Mouse (Mus musculus): ENCODE data around the gene Hikeshi. TPM values are rescaled to one million over a fixed set of nuclear protein-coding genes. Genes with fewer than 3 reads are reported as not detected.

Gene Hikeshi
- polyA plus RNA-seq (2015; fragmentation: Nextera tagmentation; extraction: Ambion mirVana): 105 and 113 TPM in 2 replicates

DNA sequence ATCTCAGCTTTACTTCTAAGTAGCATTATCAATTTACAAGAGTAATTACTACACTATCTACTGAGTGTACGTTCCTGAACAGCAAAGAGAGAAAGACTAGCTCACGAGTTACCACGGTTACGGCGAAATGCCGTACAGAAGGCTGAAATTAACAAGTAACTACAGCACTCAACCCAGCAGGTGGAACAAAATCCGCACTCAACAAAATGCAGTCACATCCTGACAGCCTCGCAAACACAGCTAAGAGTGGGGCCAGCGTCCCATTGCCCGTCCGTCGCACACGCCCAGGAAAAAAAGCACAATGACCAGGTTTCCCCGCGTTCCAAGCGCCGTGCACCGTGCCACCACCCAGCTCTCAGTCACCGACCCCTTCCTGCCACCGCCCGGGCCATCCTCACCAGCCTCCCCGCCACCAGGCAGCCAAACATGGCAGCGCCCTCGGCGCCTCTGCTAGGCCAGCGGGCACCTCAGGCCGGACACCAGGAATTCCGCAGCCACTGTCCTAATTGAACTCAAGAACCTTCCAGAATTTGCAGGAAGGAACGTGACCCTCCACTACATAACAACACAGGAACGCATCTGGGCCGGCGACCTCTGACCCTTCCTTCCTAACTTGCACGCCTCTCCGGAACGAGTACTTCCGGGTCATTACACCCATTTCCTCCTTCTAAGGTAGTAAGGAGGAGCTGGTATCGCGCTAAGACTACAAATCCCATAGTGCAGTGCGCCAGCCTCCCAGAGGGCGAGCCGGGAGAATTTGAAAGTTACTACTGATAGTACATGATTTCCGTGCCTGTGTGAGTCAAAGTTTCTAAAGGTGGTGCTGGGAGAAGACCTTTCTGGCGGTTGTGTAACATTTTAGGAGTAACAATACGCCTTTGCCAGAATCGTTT lies at the start of gene Hikeshi:
Hikeshi (minus strand) TSS at position 634 of the 893 bp plus-strand sequence.
- Histone ChIP-seq H3K4me2 (ENCODE audit: low read depth, low read length) (peak within 1 kb of the TSS; percentile 82), H3K9me3 (replicated peaks; ENCODE audit: control insufficient read depth, low read length) (no peaks in the 10 kb centered on the region), H3K36me3 (ENCODE audit: control insufficient read depth, insufficient read depth) (no peaks in the 10 kb centered on the region), H3K4me1 (ENCODE audit: control insufficient read depth, insufficient read depth, low read length) (peaks cover 13% of the 10 kb centered on the region), H3K9ac (ENCODE audit: low read length) (peak within 1 kb of the TSS; percentile 90), H3K27me3 (ENCODE audit: control insufficient read depth, insufficient read depth, low read length) (no peaks in the 10 kb centered on the region), H3K27ac (ENCODE audit: low read length) (peak within 1 kb of the TSS; percentile 84), H3K4me3 (ENCODE audit: low read length) (peak within 1 kb of the TSS; percentile 96)
- peak; percentile 99 for ATAC-seq (replicated peaks; ENCODE audit: extremely low read depth, insufficient read depth, low FRiP score)
- under 1% methylated on average over 45 of the region's 45 CpGs for WGBS

DNA sequence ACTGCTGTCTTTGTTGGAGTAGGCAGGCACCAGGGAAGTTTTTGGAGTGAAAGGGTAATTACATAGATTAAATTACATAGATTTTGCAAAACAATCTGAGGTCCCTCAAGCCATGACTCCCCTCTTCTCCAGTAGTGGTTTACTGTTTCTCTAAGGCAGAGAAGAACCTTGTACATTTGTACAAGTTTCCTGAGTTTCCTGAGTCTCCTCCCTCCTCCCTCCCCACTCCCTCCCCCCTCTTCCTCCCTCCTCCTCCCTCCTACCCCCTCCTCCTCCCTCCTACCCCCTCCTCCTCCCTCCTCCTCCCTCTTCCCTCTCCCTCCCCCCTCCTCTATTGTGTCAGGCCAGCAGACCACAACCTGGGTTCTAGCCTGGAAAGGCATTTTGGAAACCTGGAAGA lies 43.4 kb upstream of the Hikeshi start:
- Histone ChIP-seq H3K36me3 (ENCODE audit: control insufficient read depth, insufficient read depth) (no peaks in the 10 kb centered on the region), H3K4me1 (ENCODE audit: control insufficient read depth, insufficient read depth, low read length) (peaks cover 6% of the 10 kb centered on the region; the same call in 1 of the 2 replicates), H3K27ac (ENCODE audit: low read length) (no peak overlapping the region), H3K4me2 (ENCODE audit: low read depth, low read length) (no peak overlapping the region), H3K4me3 (ENCODE audit: low read length) (no peak overlapping the region), H3K9me3 (replicated peaks; ENCODE audit: control insufficient read depth, low read length) (no peaks in the 10 kb centered on the region), H3K9ac (ENCODE audit: low read length) (no peak overlapping the region), H3K27me3 (ENCODE audit: control insufficient read depth, insufficient read depth, low read length) (no peaks in the 10 kb centered on the region)
- ATAC-seq (replicated peaks; ENCODE audit: extremely low read depth, insufficient read depth, low FRiP score): no peak

DNA sequence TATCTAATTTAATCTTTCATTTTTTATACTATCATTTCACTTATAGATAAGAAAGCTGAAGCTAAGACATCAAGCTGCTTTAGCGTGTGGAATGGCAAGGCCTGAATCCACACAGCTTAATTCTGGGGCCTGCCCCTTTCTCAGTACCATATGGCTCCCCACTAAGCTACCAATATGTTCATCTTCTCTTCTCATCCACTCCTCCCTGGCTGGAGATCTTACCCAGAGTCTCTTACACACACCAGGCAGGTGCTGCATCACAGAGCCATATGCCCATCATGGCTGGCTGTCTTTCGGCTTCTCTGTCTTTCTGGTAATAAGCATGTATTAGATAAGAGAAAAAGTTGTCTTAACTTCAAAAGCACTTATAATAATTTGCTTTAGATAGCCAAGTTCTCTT lies 42.4 kb upstream of the Hikeshi start:
- no peak overlapping the region for H3K4me3 ChIP-seq (ENCODE audit: low read length)
- WGBS: 91% methylated on average over 2 of the region's 2 CpGs
- ATAC-seq (replicated peaks; ENCODE audit: extremely low read depth, insufficient read depth, low FRiP score): no peak
- H3K27ac ChIP-seq (ENCODE audit: low read length): no peak overlapping the region
- H3K9me3 ChIP-seq (replicated peaks; ENCODE audit: control insufficient read depth, low read length): no peaks in the 10 kb centered on the region
- H3K27me3 ChIP-seq (ENCODE audit: control insufficient read depth, insufficient read depth, low read length): no peaks in the 10 kb centered on the region
- H3K4me1 ChIP-seq (ENCODE audit: control insufficient read depth, insufficient read depth, low read length): peaks cover 14% of the 10 kb centered on the region
- no peak overlapping the region for H3K4me2 ChIP-seq (ENCODE audit: low read depth, low read length)
- H3K36me3 ChIP-seq (ENCODE audit: control insufficient read depth, insufficient read depth): no peaks in the 10 kb centered on the region
- H3K9ac ChIP-seq (ENCODE audit: low read length): no peak overlapping the region

DNA sequence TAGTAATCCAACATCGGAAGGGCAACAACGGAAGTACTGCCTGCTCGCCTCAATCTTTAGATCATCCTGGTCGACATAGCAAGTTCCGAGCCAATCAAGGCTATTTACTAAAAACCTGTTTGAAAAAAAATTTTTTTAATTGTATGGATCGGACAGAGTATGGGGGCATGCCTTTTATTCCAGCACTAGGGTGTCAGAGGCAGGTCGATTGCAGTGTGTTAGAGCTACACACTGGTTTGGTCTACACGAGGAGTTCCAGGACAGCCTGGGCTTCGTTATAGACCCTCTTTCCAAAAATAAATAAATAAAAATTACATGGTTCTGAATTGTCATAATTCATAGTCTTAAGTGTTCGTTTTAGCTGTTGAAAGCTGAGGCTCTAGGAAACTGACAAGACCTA lies 40.6 kb upstream of the Hikeshi start:
- H3K9ac ChIP-seq (ENCODE audit: low read length): peak overlapping the region; percentile 93
- no peaks in the 10 kb centered on the region for H3K27me3 ChIP-seq (ENCODE audit: control insufficient read depth, insufficient read depth, low read length)
- no peaks in the 10 kb centered on the region for H3K9me3 ChIP-seq (replicated peaks; ENCODE audit: control insufficient read depth, low read length)
- ATAC-seq (replicated peaks; ENCODE audit: extremely low read depth, insufficient read depth, low FRiP score): no peak
- no peaks in the 10 kb centered on the region for H3K36me3 ChIP-seq (ENCODE audit: control insufficient read depth, insufficient read depth)
- 12% methylated on average over 10 of the region's 10 CpGs for WGBS
- peak overlapping the region; percentile 95 for H3K4me3 ChIP-seq (ENCODE audit: low read length)
- peaks cover 16% of the 10 kb centered on the region for H3K4me1 ChIP-seq (ENCODE audit: control insufficient read depth, insufficient read depth, low read length)
- H3K27ac ChIP-seq (ENCODE audit: low read length): peak overlapping the region; percentile 98
- peak overlapping the region; percentile 77 for H3K4me2 ChIP-seq (ENCODE audit: low read depth, low read length)

DNA sequence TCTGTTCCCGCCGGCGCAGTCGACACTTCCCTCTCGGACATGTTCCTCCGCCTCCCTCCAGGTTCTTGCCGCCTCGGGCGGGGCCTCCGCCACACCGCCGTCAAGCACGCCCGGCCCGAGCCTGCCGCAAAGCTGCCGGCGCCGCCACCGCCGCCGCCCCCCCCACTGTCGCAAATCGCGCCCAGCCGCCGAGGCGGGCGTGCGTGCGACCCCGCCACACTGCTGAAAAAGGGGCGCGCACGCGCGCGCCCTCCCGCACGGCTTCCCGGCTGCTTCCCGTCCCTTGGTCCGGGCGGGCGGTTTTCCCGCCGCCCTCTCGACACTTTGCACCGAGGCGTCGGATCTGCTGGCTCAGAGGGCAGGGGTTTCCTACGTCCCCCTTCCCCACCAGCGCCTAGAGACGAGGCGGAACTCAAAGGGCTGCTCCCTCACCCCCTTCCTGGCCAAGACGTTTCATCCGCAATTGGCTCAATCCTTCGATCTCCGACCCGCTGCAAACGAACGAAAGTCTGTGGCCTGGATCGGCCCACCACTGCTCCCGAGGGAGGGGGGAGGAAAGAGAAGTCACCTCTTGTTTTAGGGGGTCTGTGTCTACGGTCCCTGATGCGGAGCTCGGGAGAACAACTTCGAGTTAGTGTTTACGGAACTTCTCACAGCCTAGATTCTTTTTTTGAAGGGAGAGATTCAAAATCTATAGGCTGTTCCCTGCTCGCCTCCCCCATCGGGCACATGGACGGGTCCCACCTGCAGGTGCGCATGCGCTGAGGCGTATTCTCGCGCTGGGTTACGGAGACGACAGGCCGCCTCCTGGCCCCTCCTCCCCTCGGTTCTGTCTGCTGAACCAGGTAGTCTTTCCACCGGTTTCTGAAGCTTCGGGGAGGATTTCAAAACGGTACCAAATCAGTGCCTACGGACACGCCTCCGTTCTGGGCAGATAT lies 39.8 kb upstream of the Hikeshi start, which contains the start of gene Eed:
Eed (minus strand) TSS at position 499 of the 938 bp plus-strand sequence.
- Histone ChIP-seq H3K9me3 (replicated peaks; ENCODE audit: control insufficient read depth, low read length) (no peaks in the 10 kb centered on the region), H3K27ac (ENCODE audit: low read length) (peak within 1 kb of the TSS; percentile 98), H3K4me1 (ENCODE audit: control insufficient read depth, insufficient read depth, low read length) (peaks cover 16% of the 10 kb centered on the region), H3K27me3 (ENCODE audit: control insufficient read depth, insufficient read depth, low read length) (no peaks in the 10 kb centered on the region), H3K9ac (ENCODE audit: low read length) (peak within 1 kb of the TSS; percentile 93), H3K4me3 (ENCODE audit: low read length) (peak within 1 kb of the TSS; percentile 95), H3K4me2 (ENCODE audit: low read depth, low read length) (peak within 1 kb of the TSS; percentile 77), H3K36me3 (ENCODE audit: control insufficient read depth, insufficient read depth) (peaks cover 5% of the 10 kb centered on the region)
- peak; percentile 88 for ATAC-seq (replicated peaks; ENCODE audit: extremely low read depth, insufficient read depth, low FRiP score)
- under 1% methylated on average over 86 of the region's 87 CpGs for WGBS

DNA sequence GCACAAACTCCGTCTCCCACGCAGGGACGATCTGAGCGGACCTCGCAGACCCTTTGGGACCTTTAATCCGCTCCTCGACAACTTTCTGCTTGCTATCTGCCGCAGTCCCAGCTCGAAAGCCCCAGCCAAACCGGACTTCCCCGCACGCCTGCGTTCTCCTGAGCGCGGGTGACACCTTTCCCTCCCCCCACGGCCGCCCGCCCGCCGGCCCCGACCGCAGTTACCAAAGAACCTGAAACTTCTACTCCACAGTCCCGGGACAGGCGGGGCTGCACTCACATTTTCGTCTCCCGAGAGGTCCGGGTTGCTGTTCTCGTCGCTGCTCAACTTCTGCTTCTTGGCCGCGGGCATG lies 39.1 kb upstream of the Hikeshi start:
- H3K27ac ChIP-seq (ENCODE audit: low read length): peak overlapping the region; percentile 98
- H3K9ac ChIP-seq (ENCODE audit: low read length): peak overlapping the region; percentile 93
- ATAC-seq (replicated peaks; ENCODE audit: extremely low read depth, insufficient read depth, low FRiP score): peak; percentile 29
- no peaks in the 10 kb centered on the region for H3K9me3 ChIP-seq (replicated peaks; ENCODE audit: control insufficient read depth, low read length)
- peak overlapping the region; percentile 77 for H3K4me2 ChIP-seq (ENCODE audit: low read depth, low read length)
- H3K27me3 ChIP-seq (ENCODE audit: control insufficient read depth, insufficient read depth, low read length): no peaks in the 10 kb centered on the region
- peaks cover 16% of the 10 kb centered on the region for H3K4me1 ChIP-seq (ENCODE audit: control insufficient read depth, insufficient read depth, low read length)
- H3K4me3 ChIP-seq (ENCODE audit: low read length): peak overlapping the region; percentile 95
- under 1% methylated on average over 31 of the region's 31 CpGs for WGBS
- peaks cover 11% of the 10 kb centered on the region for H3K36me3 ChIP-seq (ENCODE audit: control insufficient read depth, insufficient read depth)

DNA sequence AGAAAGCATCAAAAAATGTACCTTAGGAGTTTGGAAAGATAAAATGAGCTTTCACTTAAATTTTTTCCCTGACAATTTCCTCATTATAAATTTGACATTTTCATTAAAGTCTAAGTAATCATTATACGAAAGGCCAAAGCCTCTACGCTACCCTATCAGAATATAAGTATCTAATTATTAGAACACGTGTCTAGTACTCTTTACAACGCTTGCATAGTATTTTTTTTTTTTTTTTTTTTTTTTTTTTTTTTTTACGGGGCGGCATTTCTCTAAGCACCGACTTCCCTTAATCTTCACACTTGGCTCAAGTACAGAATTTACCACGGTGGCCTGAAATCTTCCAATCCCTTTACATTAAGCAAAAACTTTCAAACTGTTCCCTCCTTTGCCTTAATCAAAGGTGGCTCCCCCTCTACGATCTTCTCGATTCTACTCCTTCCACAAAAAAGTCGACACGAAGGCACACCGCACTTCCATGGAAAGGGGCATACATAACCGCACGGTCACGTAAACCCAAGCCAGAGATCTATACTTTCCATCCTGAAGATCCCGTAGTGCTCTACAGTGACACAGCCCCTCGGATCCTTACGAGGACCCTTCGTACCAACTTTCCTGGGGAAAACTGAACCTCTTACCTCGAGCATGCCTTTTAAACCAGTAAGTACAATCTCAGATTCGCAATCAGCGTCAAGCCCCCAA lies 38.6 kb upstream of the Hikeshi start:
- peak overlapping the region; percentile 93 for H3K9ac ChIP-seq (ENCODE audit: low read length)

DNA sequence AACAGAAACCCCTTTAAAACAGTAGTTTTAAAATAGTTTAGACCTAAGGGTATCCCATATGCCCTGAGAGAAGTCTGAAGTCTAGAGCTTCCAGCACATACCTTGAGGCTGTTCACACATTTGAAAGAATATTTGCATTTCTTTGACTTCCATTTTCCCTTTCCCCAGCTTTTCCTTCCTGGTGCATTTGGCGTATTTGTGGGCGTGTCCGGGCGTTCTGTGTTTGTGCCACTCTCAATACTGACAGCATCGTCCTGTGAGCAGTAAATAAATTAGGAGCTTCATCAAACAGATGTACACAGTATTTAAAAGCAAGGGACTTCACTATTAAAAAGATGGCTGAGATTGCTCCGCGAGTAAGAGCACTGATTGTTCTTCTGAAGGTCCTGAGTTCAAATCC lies 35.8 kb upstream of the Hikeshi start:
- Histone ChIP-seq H3K4me3 (ENCODE audit: low read length) (no peak overlapping the region), H3K27me3 (ENCODE audit: control insufficient read depth, insufficient read depth, low read length) (no peaks in the 10 kb centered on the region), H3K9me3 (replicated peaks; ENCODE audit: control insufficient read depth, low read length) (no peaks in the 10 kb centered on the region), H3K36me3 (ENCODE audit: control insufficient read depth, insufficient read depth) (peaks cover 31% of the 10 kb centered on the region), H3K27ac (ENCODE audit: low read length) (no peak overlapping the region), H3K4me2 (ENCODE audit: low read depth, low read length) (no peak overlapping the region), H3K9ac (ENCODE audit: low read length) (no peak overlapping the region), H3K4me1 (ENCODE audit: control insufficient read depth, insufficient read depth, low read length) (peaks cover 13% of the 10 kb centered on the region)
- 93% methylated on average over 7 of the region's 7 CpGs for WGBS
- no peak for ATAC-seq (replicated peaks; ENCODE audit: extremely low read depth, insufficient read depth, low FRiP score)

More for the DNA sequence above, 38.6 kb upstream of the Hikeshi start:
- Histone ChIP-seq H3K9me3 (replicated peaks; ENCODE audit: control insufficient read depth, low read length) (no peaks in the 10 kb centered on the region), H3K4me3 (ENCODE audit: low read length) (peak overlapping the region; percentile 95), H3K36me3 (ENCODE audit: control insufficient read depth, insufficient read depth) (peaks cover 13% of the 10 kb centered on the region), H3K4me1 (ENCODE audit: control insufficient read depth, insufficient read depth, low read length) (peaks cover 16% of the 10 kb centered on the region), H3K4me2 (ENCODE audit: low read depth, low read length) (peak overlapping the region; percentile 77), H3K27ac (ENCODE audit: low read length) (peak overlapping the region; percentile 98), H3K27me3 (ENCODE audit: control insufficient read depth, insufficient read depth, low read length) (no peaks in the 10 kb centered on the region)
- ATAC-seq (replicated peaks; ENCODE audit: extremely low read depth, insufficient read depth, low FRiP score): no peak
- 3% methylated on average over 23 of the region's 23 CpGs for WGBS

Data from heart, embryonic 16.5 days (tissue).